Mouse (Mus musculus) heart, adult 11 months (tissue): Measurements from ENCODE around the gene Dnah14.

Source experiments
- DNase-seq: peaks from one replicate; pipeline ENCODE4 v3.0.0; 2022

Dnah14 gene

DNA sequence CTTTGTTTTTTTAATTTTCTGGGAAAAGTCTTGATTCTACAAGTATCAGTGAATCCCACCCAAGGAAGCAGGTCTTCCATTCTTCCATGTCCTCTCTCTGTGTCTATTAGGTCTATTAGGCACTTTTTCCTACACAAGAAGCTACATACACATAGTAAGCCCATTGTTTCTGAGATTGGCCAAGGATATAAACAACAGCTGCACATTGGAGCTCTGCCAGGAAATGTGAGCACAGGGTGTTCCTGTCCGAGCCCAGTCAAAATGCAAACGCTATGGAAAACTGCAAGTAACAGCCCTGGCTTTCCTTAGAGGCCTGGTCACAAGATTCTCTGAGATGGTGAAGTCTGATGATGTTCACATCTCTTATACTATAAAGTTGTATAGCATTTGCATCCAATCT lies 217.2 kb downstream of the Dnah14 start:
- peak; percentile 98 for DNase-seq

DNA sequence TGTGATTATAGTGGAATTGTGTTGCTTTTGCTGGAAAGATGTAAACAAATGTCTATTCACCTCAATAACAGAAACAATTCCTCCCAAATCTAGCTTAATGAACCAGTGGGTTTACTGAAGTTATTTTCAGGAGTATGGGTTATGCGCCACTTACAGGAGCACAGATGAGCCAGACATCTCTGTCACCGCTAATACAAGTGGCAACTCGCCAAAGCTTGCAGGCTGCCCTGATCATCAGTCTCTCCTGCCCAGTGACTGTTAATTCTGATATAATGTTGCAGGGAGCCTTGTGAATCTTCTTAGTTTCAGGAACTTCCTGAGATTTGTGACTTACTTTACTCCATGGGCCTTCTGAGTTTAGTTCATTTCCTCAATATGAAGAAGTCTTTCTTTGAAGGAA lies 223.6 kb downstream of the Dnah14 start:
- DNase-seq: no peak

DNA sequence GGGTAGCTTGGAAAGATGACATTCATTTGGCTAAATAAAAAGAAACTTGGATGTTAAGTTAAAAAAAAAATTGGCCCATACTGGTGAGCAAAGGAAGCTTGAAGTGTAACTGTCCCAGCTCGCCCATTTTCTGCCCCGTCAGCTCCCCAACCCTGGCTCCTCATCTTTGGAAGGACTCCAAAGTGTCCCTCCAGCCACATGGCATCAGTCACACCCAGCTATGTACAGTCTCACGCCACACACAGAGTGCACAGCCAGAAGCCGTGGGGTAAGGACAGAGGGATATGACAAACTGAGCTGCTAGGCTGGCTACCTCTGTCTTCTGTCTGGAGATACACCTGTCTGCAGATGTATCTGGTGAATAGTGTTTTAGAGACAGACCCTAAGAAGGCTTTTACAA lies 224.3 kb downstream of the Dnah14 start:
- DNase-seq: peak; percentile 53

DNA sequence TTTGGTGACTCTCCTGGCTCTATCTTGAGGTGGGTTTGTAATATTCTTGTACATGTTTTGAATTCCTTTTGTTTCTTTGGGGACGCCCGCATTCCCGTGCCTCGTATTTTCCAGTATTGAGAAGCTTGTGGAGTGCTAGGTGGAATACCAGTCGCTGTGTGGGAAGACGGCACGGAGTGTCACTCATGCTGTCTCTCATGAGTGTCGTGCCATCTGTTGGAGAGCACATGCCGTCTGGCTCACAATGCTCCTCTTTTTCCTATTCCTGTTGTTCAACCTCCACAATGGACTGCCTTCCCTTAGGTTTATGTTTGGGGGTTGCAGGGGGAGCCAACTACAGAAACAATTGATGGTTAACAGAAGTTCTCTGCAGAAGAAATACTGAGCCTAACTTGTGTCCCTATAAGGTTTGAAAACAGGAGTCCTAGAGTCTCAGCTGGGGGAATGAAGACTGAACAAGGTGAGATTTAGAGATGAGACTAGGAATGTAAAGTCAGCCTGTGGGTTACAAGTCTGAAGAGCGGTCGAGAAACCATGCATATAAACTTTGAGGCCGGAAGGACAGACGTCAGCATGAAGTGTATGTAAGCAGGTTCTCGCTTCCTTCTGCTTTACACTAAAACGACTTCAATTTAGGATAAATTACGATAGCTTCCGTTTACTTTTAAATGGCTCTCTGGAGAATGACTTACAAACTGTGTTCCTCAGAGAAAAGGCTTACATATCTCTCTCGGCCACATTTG lies 235.3 kb downstream of the Dnah14 start:
- DNase-seq: no peak

DNA sequence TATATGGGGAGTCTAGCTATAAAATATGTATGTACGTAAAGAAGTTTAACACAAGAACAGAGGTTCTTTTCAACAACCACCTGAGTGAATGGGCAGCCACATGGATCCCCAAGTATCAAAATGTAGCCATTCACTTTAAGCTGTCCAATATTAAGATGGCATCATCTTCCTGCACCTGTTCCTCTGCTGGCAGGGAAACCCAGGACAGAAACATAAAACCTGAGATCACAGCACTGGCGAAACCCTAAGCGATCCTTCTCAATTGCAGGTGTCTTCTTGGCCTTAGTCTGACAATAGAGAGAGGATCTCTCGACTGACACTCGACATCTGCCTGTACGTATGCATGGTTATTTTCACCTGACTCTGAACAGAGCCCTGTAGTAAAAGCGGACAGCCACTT lies 250.4 kb downstream of the Dnah14 start:
- DNase-seq: no peak

DNA sequence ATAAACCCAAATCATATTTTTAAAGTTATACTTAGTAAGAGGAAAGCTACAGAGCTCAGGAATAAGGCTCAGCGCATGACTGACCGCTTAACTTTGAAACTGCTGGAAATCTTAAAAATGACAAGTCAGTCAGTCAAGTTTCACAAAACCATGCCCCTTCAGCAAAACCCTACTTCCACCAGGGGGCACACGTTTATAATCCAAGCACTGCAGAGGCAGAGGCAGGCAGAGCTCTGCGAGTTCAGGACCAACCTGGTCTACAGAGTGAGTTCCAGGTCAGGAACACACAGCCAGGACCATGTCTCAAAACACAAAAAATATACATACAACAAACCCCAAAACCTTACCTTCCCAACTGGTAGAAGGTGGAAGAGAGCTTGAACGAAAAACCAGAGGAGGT lies 252.0 kb downstream of the Dnah14 start:
- DNase-seq: no peak

DNA sequence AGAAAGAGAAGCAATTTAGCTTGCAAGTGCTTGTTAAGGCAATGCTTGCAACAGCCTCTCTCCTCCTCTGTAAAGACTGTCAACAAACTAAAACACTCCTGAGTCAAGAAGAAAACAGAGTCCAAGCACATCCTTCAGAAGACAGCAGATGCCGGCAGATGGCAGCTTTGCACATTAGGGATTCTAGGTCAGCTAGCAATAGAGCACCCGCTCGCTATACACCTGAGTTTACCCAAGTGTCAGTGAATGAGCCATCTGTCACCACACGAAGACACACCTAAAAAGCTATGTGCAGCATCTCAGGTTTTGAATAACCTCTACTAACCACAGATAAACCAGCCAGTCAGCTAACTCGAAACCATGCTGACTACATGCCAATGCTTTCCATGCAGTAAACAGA lies 256.4 kb downstream of the Dnah14 start:
- DNase-seq: no peak

DNA sequence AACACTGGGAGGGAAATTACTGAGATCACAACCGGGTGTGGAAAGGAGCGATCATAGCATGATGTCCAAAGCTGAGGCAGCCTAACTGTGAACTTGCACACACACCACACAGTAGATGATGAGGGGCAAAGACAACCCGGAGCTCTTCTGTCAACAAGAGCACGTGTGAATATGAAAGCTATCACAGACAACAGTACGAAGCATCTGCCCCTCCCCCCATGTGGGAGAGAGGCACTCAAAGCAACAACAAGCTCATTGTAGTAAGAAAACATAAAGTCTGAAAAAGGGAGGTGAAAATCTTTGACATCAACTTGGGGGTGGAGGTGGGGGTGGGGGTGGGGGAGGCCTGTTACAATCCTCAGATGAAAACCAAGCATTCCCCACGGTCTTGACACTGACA lies 256.8 kb downstream of the Dnah14 start:
- no peak for DNase-seq

DNA sequence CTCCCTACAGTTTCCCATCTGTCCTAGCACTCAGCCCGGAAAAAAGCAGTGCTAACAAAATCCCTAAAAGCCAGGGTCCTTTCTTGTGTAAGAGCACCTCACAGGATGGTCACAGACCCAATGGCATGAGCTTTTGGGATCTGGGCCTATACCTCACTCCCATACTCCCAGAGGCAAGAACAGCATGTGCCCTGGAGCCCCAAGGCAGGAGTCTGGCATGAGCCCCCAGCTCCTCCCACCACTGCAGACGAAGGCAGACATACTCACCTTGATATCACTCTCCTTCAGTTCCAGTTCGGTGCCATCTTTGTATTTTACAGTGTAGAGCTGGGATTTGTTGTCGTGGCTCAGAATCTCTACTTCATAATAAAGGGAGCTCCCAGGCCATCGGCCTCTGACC lies 261.8 kb downstream of the Dnah14 start:
- peak; percentile 91 for DNase-seq

DNA sequence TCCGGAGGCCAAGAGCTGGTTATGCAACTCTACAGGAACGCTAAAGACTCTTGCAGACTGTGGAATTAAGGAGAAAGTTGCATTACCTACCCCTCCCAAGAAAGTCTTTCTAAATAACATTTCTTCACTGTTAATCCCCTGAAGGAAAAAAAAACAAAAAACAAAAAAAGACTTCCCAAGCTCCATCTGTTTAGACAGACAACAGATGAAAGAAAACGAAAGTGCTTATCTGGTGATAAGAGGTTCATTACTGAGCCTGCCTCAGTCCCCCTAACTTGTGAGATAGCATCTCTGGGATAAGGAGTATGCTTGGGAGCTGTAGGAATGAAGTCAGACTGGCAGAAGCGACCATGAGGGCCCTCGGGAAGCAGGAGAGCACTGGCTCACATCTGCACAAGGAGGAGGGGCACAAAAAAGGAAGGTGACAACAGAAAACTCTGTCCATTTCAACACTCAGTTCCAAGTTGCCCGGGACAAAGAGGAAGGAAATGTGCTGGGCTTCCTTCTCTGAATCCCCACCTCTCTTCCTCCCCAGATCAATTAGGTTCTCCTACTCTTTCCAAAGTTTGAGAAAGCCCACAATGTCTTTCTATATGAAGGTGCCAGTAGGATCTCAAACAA lies 263.5 kb downstream of the Dnah14 start:
- peak; percentile 93 for DNase-seq

DNA sequence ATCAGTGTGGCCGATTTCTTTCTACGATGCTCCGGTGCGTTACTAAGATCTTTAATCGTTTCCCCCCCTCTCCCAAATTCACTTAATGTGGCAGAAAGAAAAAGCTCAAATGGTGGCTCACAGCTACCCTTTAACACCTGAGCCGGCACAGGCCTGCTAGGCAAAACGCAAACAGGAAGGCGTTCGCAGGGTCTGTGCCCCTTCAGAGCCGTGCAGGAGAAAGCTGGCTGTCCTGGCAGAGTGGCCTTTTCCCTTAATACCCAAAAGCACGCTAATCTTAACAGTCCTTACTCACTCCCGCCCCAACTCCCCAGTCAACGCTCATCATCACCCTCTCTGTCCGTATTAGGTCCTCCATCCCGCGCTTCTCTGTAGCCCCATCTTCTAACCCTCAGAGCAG lies 265.0 kb downstream of the Dnah14 start:
- no peak for DNase-seq

DNA sequence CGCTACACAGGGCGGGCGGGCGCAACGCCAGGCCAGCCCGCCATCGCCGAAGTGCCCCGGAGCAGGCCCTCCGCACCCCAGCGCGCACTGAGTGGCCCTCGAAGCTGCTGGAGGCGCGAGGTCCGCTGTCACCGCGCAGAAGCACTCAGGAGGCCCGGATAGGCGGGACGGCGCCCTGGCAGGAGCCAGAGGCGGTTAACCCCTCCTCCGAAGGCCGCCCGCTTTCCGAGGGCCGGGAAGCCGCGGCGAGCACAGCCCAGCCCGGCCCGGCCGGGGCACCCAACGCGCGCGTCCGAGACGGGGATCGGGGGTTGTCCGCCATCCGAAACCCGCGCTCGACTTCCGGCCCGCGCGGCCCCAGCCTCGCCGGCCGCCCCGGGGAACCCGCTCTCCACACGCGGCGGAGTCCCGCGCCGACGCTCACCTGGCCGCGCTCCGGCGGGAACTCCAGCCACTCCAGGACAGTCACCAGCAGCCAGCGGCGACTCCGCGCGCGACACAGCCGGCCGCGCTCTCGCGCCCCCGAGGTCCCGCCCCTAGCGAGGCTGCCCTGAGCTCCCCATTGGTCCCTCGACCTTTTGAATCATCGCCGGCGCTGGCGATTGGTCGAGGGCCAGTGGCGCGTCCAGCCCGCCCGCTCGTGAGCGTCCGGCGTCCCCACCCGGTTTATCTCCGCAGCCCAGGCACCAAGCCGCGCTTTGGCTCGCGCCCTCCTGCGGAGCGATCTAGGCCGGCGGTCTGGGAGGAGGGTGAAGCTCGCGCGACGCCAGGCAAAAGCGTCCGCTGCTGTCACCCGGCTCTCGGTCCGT lies 265.7 kb downstream of the Dnah14 start:
- DNase-seq: peak; percentile 100

DNA sequence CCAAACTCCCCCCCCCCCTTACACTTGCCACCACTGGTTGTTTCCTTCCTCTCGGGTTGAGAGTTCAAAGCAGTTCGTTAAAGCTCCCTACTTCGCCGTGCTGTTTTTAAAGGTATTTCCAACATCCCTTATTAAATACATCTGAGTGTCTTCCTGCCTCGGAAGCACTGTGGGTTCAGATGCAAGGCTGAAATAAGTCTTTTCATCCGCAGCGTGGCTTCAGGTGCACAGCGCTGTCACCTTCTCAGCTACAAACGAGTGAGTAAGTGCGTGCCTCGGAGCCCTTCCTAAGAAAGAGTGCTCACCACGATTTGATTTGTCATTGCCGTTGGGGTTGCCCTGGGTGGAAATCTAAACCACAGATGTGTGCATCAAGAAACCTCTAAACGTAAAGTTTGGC lies 266.4 kb downstream of the Dnah14 start, which contains the start of gene Lbr:
Gene Lbr (minus strand): TSS at position 266 of the 400 bp plus-strand sequence.
- DNase-seq: no peak

DNA sequence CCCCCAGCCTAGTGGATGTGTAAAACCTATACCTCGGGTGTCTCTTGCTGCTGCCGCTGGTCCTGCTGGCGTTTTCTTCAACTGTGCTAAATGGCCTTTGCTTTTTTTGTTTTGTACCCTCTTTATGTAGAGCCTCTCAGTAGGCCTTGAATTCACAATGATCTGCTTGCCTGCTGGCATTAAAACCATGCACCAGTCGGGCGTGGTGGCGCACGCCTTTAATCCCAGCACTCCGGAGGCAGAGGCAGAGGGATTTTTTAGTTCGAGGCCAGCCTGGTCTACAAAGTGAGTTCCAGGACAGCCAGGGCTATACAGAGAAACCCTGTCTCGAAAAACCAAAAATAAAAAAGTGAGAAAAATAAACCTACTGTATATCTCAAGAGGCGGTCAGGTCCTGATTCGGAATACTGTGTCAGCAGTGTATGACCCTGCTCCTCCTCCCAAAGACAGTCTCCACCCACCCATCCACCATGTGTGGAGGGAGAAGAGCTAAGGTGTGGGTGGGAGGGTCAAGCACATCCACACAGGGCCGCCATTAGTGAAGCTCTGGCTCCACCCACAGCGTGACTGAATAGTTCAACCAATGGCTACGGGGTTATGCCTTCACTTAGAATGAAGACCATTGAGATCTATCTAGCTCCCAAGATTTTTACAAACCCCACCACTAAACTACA lies 268.7 kb downstream of the Dnah14 start:
- no peak for DNase-seq

DNA sequence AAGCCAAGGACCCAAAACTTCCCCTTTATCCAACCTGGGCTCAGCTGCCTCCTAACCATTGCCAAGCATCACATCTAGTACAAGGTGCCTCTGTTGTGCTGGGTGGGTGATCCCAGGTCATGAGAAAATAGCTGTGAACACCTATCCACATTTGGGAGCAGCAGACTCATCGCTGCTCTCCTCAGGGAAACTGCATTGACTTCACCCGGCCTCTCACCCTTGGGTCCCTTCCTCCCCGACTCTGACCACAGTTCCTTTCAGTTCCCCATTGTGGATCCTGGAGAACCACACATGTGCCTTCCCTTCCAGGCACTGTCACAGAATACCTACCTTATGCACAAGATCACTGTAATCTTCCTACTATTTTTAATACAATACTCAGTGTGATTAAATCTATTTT lies 269.4 kb downstream of the Dnah14 start:
- peak; percentile 88 for DNase-seq

DNA sequence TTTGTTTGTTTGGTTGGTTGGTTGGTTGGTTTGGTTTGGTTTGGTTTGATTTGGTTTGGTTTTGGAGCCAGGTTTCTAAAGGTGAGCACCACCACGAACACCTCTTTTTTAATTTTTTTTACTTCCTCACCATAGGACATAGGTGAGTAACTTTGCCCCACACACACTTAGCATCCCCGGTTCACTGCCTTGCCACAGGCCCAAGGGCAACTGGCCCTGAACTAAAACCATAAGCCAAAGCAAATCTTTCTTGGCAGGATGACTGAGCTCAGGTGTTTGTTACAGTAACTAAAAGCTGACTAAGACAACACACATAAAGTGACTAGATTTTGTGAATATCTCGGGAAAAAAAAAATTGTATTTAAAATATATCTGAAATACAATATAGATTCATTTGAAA lies 271.0 kb downstream of the Dnah14 start:
- peak; percentile 80 for DNase-seq

DNA sequence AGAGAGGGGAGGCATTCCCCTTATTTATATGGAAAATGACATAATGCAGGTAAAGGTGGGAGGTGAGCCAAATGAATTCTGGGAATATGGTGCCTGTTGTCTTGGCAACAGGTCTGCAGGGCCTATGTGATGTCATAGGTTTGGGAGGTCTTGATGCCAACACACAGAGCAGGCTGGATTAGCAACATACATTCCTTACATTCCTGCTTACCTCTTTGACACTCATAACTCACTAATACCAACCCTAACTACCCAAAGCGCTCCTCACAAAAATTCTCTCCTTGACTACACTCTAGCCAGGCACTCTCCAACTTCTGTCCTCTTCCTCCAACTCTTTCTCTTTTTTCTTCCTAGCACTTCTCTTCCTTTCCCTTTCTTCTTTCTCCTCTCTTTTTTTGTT lies 271.9 kb downstream of the Dnah14 start:
- peak; percentile 55 for DNase-seq

DNA sequence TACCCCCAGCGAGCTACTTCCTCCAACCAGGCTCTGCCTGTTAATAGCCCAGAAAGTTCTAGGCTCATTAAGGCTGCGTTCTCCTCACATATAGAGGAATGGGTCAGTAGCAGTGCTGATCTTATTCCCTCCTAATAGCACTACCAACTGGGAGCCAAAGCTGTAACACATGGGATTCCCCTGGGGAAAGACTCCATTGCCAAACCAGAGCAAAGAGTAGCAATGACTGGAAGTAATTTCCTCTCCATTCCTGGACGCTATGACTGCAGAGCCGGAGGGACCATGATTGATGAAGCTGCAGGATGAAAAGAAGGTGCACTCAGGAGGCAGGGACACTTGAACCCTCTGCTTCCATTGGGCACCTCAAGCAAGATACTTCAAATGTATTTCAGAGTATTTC lies 274.1 kb downstream of the Dnah14 start:
- peak; percentile 90 for DNase-seq

DNA sequence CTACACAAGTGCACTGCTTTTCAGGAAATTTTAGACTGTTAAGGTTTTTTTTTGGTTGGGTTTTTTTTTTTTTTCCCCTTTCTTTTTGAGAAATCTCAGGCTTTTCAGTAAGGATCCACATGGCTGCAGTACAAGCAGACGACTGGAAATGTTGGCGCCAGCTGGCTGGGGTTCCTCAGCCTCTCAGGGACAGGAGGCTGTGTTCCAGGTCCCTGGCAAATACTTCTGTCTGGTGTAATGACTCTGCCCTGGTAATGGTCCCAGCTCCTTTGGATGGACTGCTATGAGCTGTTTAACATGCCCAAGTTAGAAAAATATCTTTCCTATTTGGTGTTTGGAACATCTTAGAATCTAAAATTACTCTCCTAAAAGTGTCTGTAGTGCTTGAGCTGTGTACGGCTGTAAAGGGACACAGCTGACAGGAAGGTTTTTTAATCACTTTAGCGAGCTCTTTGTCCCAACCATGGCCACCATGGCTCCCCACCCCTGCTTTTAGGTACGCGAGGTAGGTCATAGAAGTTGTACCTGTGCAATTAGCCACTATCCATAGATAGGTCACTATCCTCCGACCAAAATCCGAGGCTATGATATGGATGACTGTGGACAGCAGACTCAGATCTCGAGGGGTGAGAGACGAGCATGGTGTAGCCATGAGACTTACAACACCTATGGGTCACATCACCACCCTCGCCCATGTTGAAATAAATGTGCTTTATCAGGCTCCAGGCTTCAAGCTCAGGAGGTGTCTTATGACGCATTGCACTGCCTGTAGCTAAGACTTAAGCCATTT lies 275.4 kb downstream of the Dnah14 start:
- DNase-seq: peak; percentile 98

DNA sequence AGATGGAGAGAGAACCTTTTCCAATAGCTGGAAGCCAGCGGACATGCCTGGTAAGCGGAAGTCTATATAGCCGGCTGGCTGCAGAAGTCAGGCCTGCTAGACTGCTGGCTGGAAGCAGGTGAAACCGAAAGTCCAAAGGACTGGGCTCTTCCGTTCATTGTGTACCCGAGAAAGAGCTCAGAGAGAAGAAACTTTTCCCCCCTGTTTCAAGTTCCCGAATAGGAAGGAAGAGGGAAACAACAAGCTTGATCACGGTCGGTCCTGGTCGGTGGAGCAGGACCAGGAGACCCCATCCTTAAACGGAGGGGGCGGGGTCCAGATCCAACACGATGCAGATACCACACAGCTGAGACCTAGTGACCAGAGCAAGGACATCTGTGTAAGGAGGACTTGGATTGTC lies 276.1 kb downstream of the Dnah14 start:
- peak; percentile 97 for DNase-seq

DNA sequence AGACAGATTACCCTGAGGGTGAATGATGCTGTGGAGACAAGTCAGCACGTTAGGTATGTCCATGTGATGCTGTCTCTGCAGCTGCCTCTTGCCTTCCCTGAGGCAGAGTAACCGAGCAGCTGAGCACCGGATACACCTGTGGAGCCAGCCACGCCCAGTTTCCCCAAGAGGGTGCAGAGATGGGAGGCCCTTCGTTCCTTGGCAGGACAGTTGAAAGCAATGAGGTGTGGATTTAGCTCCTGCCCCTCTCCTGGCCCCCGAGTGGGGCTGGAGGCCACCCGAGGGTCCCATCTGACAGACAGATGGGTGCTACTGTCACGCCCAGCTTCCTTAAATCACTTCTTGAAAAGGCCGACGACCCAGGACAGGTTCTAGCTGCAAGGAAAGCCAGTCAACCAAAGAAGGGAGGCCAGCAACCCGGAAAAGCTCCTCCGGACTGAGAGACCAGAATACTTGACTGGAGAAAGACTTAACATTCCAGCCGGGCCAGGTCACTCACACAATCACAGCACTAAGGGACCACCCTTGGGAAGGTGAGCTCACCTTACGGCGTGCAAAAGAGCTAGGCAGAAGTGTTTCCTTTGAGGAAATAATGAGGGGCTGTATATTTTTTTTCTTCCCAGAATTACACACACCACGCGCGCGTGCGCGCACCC lies 276.9 kb downstream of the Dnah14 start:
- peak; percentile 98 for DNase-seq

DNA sequence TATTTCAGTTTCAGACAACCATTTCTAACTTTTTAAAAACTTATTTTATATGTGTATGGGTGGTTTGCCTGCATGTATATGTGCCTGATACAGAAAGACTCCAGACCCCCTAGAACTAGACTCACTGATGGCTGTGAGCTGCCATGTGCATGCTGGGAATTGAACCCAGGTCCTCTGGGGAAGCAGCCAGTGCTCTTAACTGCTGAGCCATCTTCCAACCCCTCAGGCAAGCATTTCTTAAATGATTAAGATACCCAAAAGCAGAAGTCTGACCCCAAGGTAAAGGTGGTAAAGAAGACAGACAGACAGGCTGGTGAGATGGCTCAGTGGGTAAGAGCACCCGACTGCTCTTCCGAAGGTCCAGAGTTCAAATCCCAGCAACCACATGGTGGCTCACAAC lies 278.5 kb downstream of the Dnah14 start:
- peak; percentile 73 for DNase-seq
